Mouse (Mus musculus): ENCODE measurements around the gene Abcb6.

DNA sequence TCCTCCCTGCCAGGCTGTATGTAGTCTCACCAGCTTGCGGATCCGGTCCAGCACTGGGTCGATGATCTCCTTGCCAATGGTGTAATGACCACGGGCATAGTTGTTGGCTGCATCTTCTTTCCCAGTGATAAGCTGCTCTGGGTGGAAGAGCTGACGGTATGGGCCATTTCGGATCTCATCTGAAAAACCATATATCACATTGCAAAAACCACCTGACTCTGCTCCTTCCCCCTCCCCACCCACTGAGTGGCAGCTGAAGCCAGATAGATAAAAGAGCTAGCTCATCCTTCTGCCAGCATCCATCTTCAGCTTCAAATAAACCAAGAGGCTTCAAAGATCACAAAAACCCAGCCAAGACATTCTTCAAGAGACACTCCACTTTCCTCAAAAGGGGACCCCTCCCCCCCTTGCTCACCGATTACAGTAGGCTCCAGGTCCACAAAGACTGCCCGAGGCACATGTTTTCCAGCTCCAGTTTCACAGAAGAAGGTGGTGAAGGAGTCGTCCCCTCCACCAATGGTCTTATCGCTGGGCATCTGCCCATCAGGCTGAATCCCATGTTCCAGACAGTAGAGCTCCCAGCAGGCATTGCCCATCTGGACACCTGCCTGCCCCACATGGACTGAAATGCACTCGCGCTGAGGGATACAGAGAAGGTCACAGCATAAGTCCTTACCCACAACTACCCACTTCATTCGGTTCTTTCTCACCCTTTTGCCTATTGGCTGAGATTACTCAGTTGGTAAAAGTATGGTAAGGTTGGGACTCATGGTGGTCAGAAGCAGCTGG lies 36.8 kb upstream of the Abcb6 start:
- TF ChIP-seq CTCF (IDR thresholded peaks at IDR 0.05; ENCODE audit: control insufficient read depth, insufficient read depth, insufficient read length) (no peak), MYOG (IDR thresholded peaks at IDR 0.05; ENCODE audit: control insufficient read depth, extremely low read depth, insufficient read length) (no peak), USF1 (IDR thresholded peaks at IDR 0.05; ENCODE audit: low read depth) (no peak), MYOD1 (IDR thresholded peaks at IDR 0.05; ENCODE audit: control insufficient read depth, insufficient read length, low read depth) (no peak), FOSL1 (IDR thresholded peaks at IDR 0.05; ENCODE audit: insufficient read depth, low read length, poor library complexity, severe bottlenecking) (no peak)
